Mouse (Mus musculus) liver, adult 2 months (tissue): ENCODE measurements around the gene Mtmr4.

Experiments used
- CTCF ChIP-seq: fragments of 200-500 bp; IDR thresholded peaks from 2 replicates; pipeline ENCODE4 v1.5.1; 2011; ENCODE audit warnings: low read depth, low read length, control low read depth
- POLR2A ChIP-seq: fragments of 200-500 bp; IDR thresholded peaks from 2 replicates; pipeline ENCODE4 v1.6.1; 2011; ENCODE audit warnings: low read length, control low read depth; ENCODE audit not compliant: insufficient read depth; ENCODE audit errors: extremely low read depth

DNA sequence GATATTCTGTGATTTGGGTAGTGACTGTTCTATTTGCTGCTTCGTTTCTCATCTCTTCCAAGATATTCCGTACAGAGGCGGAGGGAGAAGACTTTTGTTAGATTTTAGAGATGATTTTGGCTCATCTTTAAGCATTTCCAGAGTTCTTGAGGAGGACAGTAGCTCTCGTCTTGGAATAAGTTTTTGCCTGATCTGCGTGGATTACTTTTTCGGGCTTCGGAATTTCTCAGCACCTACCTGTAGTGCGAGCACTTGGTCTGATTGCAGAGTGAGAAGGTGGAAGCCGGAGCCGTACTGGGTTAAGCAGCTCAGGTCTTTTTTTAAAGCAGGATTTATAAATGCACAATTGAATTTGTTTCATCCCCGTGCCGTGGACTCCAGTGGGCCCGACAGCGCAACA is 70.9 kb downstream of the Mtmr4 start:
- no peak for TF ChIP-seq POLR2A
- TF ChIP-seq CTCF, result no peak
